Mouse (Mus musculus) embryonic facial prominence, embryonic 15.5 days (tissue): Measurements from ENCODE around the gene Cdk17. TPM values are rescaled to one million over a fixed set of nuclear protein-coding genes. Genes with fewer than 3 reads are reported as not detected.

Experiments
- ATAC-seq: fragments of 200-750 bp; cut with Nextera tagmentation; 2 replicates; pipeline ENCODE4 v1.8.0; 2017; ENCODE audit warnings: low read depth, moderate TSS enrichment; ENCODE audit not compliant: insufficient number of reproducible peaks, low FRiP score, low TSS enrichment
- H3K27ac ChIP-seq: fragments of 300-500 bp; sonication (generic); replicated peaks from 2 replicates; pipeline ENCODE4 v1.5.1; 2015; ENCODE audit warnings: mild to moderate bottlenecking, inconsistent platforms
- H3K27me3 ChIP-seq: fragments of 300-500 bp; sonication (generic); 2 replicates; pipeline ENCODE4 v1.6.1; 2015; ENCODE audit warnings: inconsistent platforms
- H3K36me3 ChIP-seq: fragments of 300-500 bp; sonication (generic); 2 replicates; pipeline ENCODE4 v1.6.1; 2015; ENCODE audit warnings: mild to moderate bottlenecking, inconsistent platforms
- H3K4me1 ChIP-seq: fragments of 300-500 bp; sonication (generic); 2 replicates; pipeline ENCODE4 v1.6.1; 2015; ENCODE audit warnings: inconsistent platforms
- H3K4me2 ChIP-seq: fragments of 300-500 bp; sonication (generic); replicated peaks from 2 replicates; pipeline ENCODE4 v1.6.1; 2015; ENCODE audit warnings: mild to moderate bottlenecking, inconsistent platforms
- H3K4me3 ChIP-seq: fragments of 300-500 bp; sonication (generic); replicated peaks from 2 replicates; pipeline ENCODE4 v1.5.1; 2015; ENCODE audit warnings: mild to moderate bottlenecking, inconsistent platforms
- H3K9ac ChIP-seq: fragments of 300-500 bp; sonication (generic); 2 replicates; pipeline ENCODE4 v1.6.1; 2015; ENCODE audit warnings: inconsistent platforms
- H3K9me3 ChIP-seq: fragments of 300-500 bp; sonication (generic); replicated peaks from 2 replicates; pipeline ENCODE4 v1.6.1; 2016; ENCODE audit warnings: inconsistent platforms
- WGBS: fragments of 180-500 bp; shearing (Covaris S2); methylation state at CpG from one replicate; pipeline ENCODE4 v1.1.7; 2015; 5-methylcytosine and 5-hydroxymethylcytosine counted together
- polyA plus RNA-seq: library from polyadenylated mRNA; unstranded; fragments of >200 nt; fragmentation: Nextera tagmentation; extraction: Ambion mirVana; gene quantifications from 2 replicates; pipeline ENCODE4 v1.2.1, GENCODE M21; 2015

Gene Cdk17
- polyA plus RNA-seq, 1 experiment from 2014 or later = 16.8 TPM

- H3K4me3 ChIP-seq = peak overlapping the region; percentile 6
Measured at GRCm38 (mm10) chr10:93276349-93276763, 115.7 kb downstream of the Cdk17 start.

GRCm38 (mm10) chr10:93276857-93277256 is 116.2 kb downstream of the Cdk17 start:
- Histone ChIP-seq H3K9ac (no peak overlapping the region), H3K4me3 (no peak overlapping the region; the same call in 1 of the 2 replicates), H3K27ac (peak overlapping the region; percentile 31; the same call in 1 of the 2 replicates), H3K9me3 (no peaks in the 10 kb centered on the region), H3K27me3 (no peaks in the 10 kb centered on the region), H3K4me1 (peaks cover 50% of the 10 kb centered on the region), H3K36me3 (0 out of 2 replicates have a peak, but pooled peaks cover 9% of the 10 kb centered on the region), H3K4me2 (peak overlapping the region; percentile 32)
- ATAC-seq = no peak
- 60% methylated on average over 9 of the region's 9 CpGs for WGBS

More at GRCm38 (mm10) chr10:93276349-93276763, 115.7 kb downstream of the Cdk17 start:
- Histone ChIP-seq H3K4me1 (peaks cover 55% of the 10 kb centered on the region), H3K36me3 (0 out of 2 replicates have a peak, but pooled peaks cover 8% of the 10 kb centered on the region), H3K9me3 (no peaks in the 10 kb centered on the region), H3K4me2 (peak overlapping the region; percentile 32), H3K27me3 (no peaks in the 10 kb centered on the region), H3K9ac (no peak overlapping the region), H3K27ac (peak overlapping the region; percentile 31; the same call in 1 of the 2 replicates)
- ATAC-seq = peak; percentile 52
- WGBS = 16% methylated on average over 16 of the region's 16 CpGs

- Histone ChIP-seq H3K27me3 (no peaks in the 10 kb centered on the region), H3K9me3 (no peaks in the 10 kb centered on the region), H3K4me2 (no peak overlapping the region), H3K4me1 (peaks cover 37% of the 10 kb centered on the region), H3K9ac (no peak overlapping the region), H3K36me3 (0 out of 2 replicates have a peak, but pooled peaks cover 13% of the 10 kb centered on the region), H3K27ac (no peak overlapping the region), H3K4me3 (no peak overlapping the region)
- ATAC-seq = no peak
- WGBS = 85% methylated on average over 8 of the region's 8 CpGs
Measured at GRCm38 (mm10) chr10:93278361-93278760, 117.7 kb downstream of the Cdk17 start.

- 85% methylated on average over 9 of the region's 9 CpGs for WGBS
- no peak for ATAC-seq
- Histone ChIP-seq H3K27ac (no peak overlapping the region), H3K4me2 (no peak overlapping the region), H3K4me3 (no peak overlapping the region), H3K36me3 (peaks cover 18% of the 10 kb centered on the region), H3K9ac (no peak overlapping the region), H3K4me1 (peaks cover 37% of the 10 kb centered on the region), H3K9me3 (no peaks in the 10 kb centered on the region), H3K27me3 (no peaks in the 10 kb centered on the region)
Measured at GRCm38 (mm10) chr10:93279062-93279461, 118.4 kb downstream of the Cdk17 start.

GRCm38 (mm10) chr10:93280586-93280985 is 119.9 kb downstream of the Cdk17 start:
- Histone ChIP-seq H3K4me2 (no peak overlapping the region), H3K36me3 (peaks cover 23% of the 10 kb centered on the region), H3K27ac (no peak overlapping the region), H3K9ac (no peak overlapping the region), H3K9me3 (no peaks in the 10 kb centered on the region), H3K27me3 (no peaks in the 10 kb centered on the region), H3K4me1 (peaks cover 26% of the 10 kb centered on the region), H3K4me3 (no peak overlapping the region)
- ATAC-seq = no peak
- 79% methylated on average over 12 of the region's 12 CpGs for WGBS

- 83% methylated on average over 7 of the region's 7 CpGs for WGBS
- Histone ChIP-seq H3K9me3 (no peaks in the 10 kb centered on the region), H3K4me3 (no peak overlapping the region), H3K9ac (no peak overlapping the region), H3K4me1 (peaks cover 21% of the 10 kb centered on the region), H3K27me3 (no peaks in the 10 kb centered on the region), H3K27ac (no peak overlapping the region), H3K36me3 (peaks cover 23% of the 10 kb centered on the region), H3K4me2 (no peak overlapping the region)
- ATAC-seq = no peak
Measured at GRCm38 (mm10) chr10:93281092-93281491, 120.4 kb downstream of the Cdk17 start.

- H3K27me3 ChIP-seq = no peaks in the 10 kb centered on the region
- H3K4me1 ChIP-seq = peaks cover 17% of the 10 kb centered on the region; the same call in 1 of the 2 replicates
- H3K36me3 ChIP-seq = peaks cover 23% of the 10 kb centered on the region
- no peak overlapping the region for H3K4me2 ChIP-seq
- H3K4me3 ChIP-seq = no peak overlapping the region
- H3K9ac ChIP-seq = no peak overlapping the region
- no peak for ATAC-seq
- 54% methylated on average over 12 of the region's 12 CpGs for WGBS
- no peaks in the 10 kb centered on the region for H3K9me3 ChIP-seq
- H3K27ac ChIP-seq = no peak overlapping the region
Measured at GRCm38 (mm10) chr10:93282526-93282964, 121.9 kb downstream of the Cdk17 start.

- peaks cover 23% of the 10 kb centered on the region for H3K36me3 ChIP-seq
Measured at GRCm38 (mm10) chr10:93283258-93283657, 122.6 kb downstream of the Cdk17 start.

GRCm38 (mm10) chr10:93285489-93285888 is 124.8 kb downstream of the Cdk17 start:
- ATAC-seq = no peak
- Histone ChIP-seq H3K27me3 (no peaks in the 10 kb centered on the region), H3K9me3 (no peaks in the 10 kb centered on the region), H3K36me3 (peaks cover 23% of the 10 kb centered on the region), H3K4me2 (no peak overlapping the region), H3K27ac (no peak overlapping the region), H3K4me1 (peaks cover 24% of the 10 kb centered on the region; the same call in 1 of the 2 replicates), H3K9ac (no peak overlapping the region), H3K4me3 (no peak overlapping the region)
- WGBS = 76% methylated on average over 5 of the region's 5 CpGs

More at GRCm38 (mm10) chr10:93283258-93283657, 122.6 kb downstream of the Cdk17 start:
- Histone ChIP-seq H3K27ac (no peak overlapping the region), H3K9me3 (no peaks in the 10 kb centered on the region), H3K9ac (no peak overlapping the region), H3K4me1 (peaks cover 20% of the 10 kb centered on the region; the same call in 1 of the 2 replicates), H3K4me2 (no peak overlapping the region), H3K27me3 (no peaks in the 10 kb centered on the region), H3K4me3 (no peak overlapping the region)
- ATAC-seq = no peak
- 73% methylated on average over 4 of the region's 4 CpGs for WGBS

GRCm38 (mm10) chr10:93287551-93288145 is 127.0 kb downstream of the Cdk17 start:
- no peaks in the 10 kb centered on the region for H3K27me3 ChIP-seq
- no peak overlapping the region for H3K27ac ChIP-seq
- no peak overlapping the region for H3K4me3 ChIP-seq
- 82% methylated on average over 8 of the region's 8 CpGs for whole genome bisulfite sequencing
- no peaks in the 10 kb centered on the region for H3K9me3 ChIP-seq
- peaks cover 24% of the 10 kb centered on the region; the same call in 1 of the 2 replicates for H3K4me1 ChIP-seq
- H3K36me3 ChIP-seq = peaks cover 14% of the 10 kb centered on the region
- no peak for ATAC-seq
- no peak overlapping the region for H3K4me2 ChIP-seq
- no peak overlapping the region for H3K9ac ChIP-seq

GRCm38 (mm10) chr10:93288336-93288735 is 127.7 kb downstream of the Cdk17 start:
- Histone ChIP-seq H3K4me1 (peaks cover 24% of the 10 kb centered on the region; the same call in 1 of the 2 replicates), H3K27me3 (no peaks in the 10 kb centered on the region), H3K27ac (no peak overlapping the region), H3K36me3 (peaks cover 10% of the 10 kb centered on the region), H3K9ac (no peak overlapping the region), H3K4me3 (no peak overlapping the region), H3K4me2 (no peak overlapping the region), H3K9me3 (no peaks in the 10 kb centered on the region)
- WGBS = 54% methylated on average over 4 of the region's 4 CpGs
- ATAC-seq = no peak; the same call in 1 of the 2 replicates
